Mouse (Mus musculus): Measurements from ENCODE around the gene Gm20877.
"Not testable (repeated sequence)": the region's sequence is repeated elsewhere in the genome, so short reads cannot be mapped to it uniquely, and the experiment has no call there.

Gene Gm20877

DNA sequence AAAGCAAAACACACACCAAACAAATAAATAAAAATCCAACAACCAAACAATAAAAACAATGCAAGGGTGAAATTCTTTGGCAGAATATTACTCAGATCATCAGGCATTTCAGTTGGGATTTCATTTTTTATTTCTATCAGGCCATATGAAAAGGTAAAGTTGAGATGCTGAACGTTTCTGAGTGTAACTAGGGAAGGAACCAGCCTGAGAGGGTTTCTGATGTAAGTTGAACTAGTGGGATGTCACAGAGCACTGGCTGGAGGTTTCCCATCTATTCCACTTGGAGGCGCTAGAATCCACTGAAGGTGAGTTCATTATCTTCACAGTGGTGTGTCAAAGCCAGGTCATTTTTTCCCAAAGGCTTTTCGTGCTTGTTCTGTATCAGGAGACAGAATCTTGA, at the start of gene Gm20877:
Gm20877 (plus strand) TSS at position 301 of the 400 bp plus-strand sequence.
- not testable (repeated sequence) for DNase-seq

Measured in cerebellum, adult 11 months (tissue).